Mouse (Mus musculus): Measurements from ENCODE around the gene Rbm4.
"Not testable (repeated sequence)": the region's sequence is repeated elsewhere in the genome, so short reads cannot be mapped to it uniquely, and the experiment has no call there.

Gene Rbm4

DNA sequence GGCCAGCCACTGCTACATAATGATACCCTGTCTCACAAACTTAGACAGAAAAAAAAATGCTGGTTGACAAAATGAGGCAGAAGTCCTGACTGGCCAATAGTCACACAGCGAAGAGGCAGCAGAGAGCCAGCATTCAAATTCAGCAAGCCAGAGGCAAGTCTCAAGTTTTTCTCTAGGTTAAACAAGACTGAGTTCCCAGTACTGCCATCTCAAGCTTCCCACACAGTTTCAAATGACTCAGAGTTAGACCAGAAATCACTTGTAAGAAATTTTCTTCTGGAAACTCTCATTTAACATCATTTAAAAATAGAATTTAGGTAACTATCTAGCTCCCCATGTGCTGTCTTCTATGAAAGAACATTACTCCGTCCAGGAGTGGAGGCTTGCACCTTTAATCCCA lies 4.1 kb upstream of the Rbm4 start:
- DNase-seq (ENCODE audit: low read depth, low spot score): no peak

GRCm38 (mm10) chr19:4795929-4796328 lies 2.2 kb upstream of the Rbm4 start:
- no peak for DNase-seq (ENCODE audit: low read depth, low spot score)

DNA sequence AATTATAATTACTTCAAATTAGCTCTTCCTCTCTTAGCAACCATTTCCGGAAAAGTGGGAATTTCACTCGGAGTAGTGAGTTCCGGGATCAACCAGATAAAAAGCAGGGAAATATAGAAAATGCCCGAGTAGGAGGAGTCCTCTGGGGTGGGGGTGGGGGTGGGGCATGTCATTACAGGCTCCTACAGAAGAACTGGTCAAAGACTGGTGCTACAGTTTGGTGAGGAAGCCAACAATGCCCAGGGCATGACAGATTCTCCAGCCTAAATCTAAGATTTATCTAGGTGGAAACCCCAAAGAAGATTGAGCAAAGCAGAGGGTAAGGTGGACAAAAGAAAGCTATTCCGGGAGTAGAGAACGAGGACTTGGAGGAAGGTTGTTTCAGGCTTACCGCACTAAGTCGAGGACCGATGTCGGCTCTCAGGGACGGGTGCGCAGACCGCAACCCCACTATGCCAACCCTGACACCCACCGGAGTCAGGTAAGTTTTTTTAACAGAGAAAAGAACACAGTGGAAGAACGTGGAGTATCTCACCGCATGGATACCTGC lies 345 bp downstream of the Rbm4 start:
- DNase-seq (ENCODE audit: low read depth, low spot score): no peak

DNA sequence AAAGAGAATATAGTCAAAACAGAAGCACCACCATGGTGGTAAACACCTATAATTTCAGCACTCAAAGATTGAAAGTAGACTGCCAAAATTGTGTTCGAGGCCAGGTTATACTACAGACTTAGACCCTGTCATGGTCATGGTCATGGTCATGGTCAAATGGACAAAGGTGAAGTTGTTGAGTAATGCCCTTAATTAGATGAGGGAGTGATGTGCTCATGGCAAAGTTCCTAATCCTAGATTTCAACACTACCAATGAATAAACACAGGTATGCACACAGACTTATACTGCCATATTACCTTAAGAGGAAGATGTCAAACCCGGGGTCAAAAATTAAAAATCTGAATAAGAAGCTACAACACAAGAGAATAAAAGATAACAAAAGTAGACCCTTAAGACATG lies 7.4 kb downstream of the Rbm4 start:
- DNase-seq (ENCODE audit: low read depth, low spot score): no peak

DNA sequence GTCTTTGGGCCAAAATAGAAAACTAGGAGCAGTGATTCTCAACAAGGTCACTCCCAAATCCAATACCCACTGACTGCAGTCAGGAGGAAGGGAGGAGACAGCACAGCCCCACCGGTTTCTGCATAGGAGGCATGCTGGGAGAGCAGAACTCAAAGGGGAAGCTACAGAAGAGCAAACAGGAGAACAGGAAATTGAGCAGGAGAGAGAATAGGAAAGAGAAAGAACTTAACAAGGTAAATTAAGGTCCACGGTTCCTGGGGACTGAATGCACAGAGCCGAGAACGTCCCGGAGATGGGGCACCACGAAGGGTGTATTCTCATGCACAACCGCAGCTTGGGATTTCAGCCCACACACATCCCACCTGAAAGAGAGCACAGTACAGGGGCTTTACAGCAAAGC lies 8.5 kb downstream of the Rbm4 start:
- DNase-seq (ENCODE audit: low read depth, low spot score): no peak

GRCm38 (mm10) chr19:4782891-4783290 lies 10.8 kb downstream of the Rbm4 start:
- no peak for DNase-seq (ENCODE audit: low read depth, low spot score)

DNA sequence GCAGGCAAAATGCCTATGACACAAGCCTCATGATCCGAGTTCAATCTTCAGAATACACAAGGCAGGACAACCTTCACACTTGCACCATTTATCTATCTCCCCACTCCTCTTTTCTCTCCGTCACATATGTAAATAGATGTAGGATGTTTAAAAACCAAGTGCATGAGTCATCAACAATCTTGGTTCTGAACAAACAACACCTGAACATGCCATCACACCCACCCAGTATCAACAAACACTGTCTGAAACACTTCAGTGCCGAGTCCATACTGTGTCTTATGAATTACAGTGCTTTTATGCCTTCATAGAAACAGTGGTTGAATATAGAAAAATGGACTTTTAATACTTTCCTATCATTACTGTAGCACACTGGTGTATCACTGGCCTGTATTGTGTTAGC lies 20.9 kb downstream of the Rbm4 start:
- no peak for DNase-seq (ENCODE audit: low read depth, low spot score)

DNA sequence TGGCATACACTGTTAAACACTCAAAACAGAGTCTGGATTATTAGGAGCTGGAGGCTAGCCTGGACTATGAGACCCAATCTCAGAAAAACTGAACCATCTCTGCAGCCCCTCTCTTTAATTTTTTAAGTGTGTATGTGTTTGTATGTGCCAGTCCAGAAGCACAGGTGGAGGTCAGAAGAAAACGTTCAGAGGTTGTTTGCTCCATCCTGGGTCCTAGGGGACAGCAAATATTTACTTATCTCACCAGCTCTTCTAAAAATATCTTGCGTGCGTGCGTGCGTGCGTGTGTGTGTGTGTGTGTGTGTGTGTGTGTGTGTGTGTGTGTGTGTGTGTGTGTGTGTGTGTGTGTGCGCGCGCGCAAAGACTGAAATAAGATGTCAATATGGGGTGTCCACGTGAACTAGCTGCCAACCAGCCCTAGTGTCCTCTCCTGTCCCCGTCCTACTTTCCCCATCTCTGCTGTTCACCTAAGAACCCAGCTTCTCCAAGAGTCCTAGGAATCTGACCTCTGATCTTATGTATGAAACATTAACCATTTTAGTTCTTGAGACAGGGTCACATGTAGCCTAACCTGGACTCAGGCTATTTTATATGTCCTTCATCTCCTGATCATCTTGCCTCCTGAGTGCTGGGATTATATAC lies 26.1 kb downstream of the Rbm4 start:
- no peak for DNase-seq (ENCODE audit: low read depth, low spot score)

- DNase-seq (ENCODE audit: low read depth, low spot score): no peak
Measured at GRCm38 (mm10) chr19:4762876-4763275, 30.8 kb downstream of the Rbm4 start.

GRCm38 (mm10) chr19:4760544-4760943 lies 33.2 kb downstream of the Rbm4 start:
- not testable (repeated sequence) for DNase-seq (ENCODE audit: low read depth, low spot score)

DNA sequence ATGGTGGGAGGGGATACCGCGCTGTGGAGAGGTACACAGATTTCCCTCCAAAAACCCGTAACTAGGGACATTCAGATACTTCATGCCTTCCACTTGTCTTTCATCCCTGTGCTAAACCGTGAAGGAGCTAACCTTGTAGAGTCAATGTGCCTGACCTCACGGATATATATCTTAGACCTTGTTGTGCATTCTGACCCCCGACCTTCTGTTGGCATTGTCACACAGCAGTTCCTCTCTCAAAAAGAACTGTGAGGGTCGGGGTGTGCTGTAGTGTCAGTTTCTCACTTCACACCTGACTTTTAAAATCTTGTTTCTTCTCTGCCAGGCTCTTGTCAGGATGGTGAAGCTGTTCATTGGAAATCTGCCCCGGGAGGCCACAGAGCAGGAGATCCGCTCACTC lies 36.8 kb downstream of the Rbm4 start:
- DNase-seq (ENCODE audit: low read depth, low spot score): no peak

DNA sequence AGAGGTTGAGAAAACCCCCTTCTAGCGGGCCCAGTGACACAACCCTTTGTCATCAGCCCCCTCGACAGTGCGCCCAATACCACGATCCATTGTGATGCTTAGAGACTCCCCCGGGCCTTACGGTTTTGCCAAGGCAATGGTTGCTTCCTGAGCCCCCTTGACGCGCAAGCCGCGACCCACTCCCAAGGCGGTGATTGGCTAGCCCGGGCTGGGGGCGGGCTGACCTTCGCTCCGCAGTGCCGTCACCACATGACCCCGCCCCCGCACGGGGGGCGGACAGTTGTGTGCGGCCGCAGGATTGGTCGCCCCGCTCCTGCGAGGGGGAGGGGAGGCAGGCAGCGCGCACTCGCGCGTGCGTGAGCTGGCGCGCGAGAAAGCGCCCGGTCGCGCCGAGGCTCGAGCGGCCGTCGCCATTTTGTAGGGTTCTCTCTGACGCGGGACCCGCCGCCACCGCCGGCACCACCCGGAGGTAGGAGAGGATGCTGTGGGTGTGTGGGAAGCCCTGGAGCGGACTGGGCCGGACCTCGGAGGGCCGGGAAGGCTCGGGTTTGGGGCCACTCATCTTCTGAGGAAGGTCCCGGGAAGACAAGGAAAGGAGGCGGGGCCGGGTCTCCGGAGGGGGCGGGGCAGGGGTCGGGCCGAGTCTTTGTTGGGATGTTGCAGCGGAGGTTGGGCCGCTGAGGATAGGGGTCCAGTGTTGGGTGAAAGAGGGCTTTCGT lies 37.3 kb downstream of the Rbm4 start, which contains the start of gene Rbm4b:
Gene Rbm4b (plus strand): TSS at position 305 of the 719 bp plus-strand sequence.
- peak; percentile 93 for DNase-seq (ENCODE audit: low read depth, low spot score)

- peak; percentile 80 for DNase-seq (ENCODE audit: low read depth, low spot score)
Measured at GRCm38 (mm10) chr19:4755565-4756192, 38.0 kb downstream of the Rbm4 start.

DNA sequence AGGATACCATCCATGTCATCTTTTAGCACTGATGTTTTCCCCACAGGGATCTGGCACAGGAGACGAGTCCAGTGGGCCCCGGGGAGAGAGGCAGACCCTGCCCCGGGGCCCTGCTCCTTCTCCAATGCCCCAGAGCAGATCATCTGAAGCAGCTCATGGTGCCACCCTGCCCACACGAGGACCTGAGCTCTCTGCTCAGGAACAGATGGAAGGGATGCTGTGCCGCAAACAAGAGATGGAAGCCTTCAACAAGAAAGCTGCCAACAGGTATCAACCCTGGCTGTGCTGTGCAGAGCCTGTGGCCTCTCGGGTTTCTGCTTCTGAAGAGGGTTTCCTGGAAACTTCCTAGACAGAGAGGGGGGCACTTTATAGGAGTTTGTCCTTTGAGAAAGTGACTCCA lies 43.7 kb downstream of the Rbm4 start:
- no peak for DNase-seq (ENCODE audit: low read depth, low spot score)

DNA sequence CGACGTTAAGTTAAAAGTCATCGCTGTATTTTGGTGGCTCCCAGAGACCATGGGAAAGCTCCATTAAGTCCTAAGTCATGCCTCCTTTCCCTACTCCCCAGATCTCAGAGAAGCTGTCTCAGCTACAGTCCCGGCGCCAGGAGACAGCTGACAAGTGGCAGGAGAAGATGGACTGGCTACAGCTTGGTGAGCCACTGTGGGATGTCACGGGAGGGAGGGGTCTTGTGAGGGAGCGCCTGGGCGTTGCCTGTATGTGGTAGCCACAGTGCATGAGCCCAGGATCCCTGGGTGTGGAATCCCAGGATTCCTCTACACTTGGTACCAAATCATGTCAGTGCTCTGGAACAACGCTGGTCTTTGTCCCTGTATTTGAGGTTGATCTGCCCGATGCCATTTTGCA lies 45.2 kb downstream of the Rbm4 start:
- no peak for DNase-seq (ENCODE audit: low read depth, low spot score)

GRCm38 (mm10) chr19:4747631-4748312 lies 45.9 kb downstream of the Rbm4 start:
- DNase-seq (ENCODE audit: low read depth, low spot score): no peak

DNA sequence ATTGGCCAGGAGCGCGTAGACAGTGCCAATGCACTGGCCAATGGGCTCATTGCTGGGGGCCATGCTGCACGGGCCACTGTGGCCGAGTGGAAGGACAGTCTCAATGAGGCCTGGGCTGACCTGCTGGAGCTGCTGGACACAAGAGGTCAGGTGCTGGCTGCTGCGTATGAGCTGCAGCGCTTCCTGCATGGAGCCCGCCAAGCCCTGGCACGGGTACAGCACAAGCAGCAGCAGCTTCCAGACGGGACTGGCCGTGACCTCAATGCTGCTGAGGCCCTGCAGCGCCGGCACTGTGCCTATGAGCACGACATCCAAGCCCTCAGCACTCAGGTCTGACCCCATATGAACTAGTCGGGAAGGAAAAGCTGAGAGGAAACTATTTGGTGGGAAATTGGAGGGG lies 47.1 kb downstream of the Rbm4 start:
- peak; percentile 69 for DNase-seq (ENCODE audit: low read depth, low spot score)

DNA sequence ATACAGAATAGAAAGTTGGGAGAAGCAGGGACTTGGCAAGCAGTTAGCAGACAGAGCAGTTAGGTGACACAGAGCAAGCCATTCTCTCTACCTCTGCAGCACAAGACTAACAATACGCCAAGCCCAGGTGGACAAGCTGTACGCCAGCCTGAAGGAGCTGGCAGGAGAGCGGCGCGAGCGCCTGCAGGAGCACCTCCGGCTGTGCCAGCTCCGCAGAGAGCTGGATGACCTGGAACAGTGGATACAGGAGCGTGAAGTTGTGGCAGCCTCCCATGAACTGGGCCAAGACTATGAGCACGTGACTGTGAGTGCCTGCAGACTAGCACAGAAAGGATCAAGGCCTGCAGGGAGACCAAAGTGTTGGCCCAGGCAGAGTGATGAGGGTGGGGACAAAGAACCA lies 48.0 kb downstream of the Rbm4 start:
- DNase-seq (ENCODE audit: low read depth, low spot score): no peak

DNA sequence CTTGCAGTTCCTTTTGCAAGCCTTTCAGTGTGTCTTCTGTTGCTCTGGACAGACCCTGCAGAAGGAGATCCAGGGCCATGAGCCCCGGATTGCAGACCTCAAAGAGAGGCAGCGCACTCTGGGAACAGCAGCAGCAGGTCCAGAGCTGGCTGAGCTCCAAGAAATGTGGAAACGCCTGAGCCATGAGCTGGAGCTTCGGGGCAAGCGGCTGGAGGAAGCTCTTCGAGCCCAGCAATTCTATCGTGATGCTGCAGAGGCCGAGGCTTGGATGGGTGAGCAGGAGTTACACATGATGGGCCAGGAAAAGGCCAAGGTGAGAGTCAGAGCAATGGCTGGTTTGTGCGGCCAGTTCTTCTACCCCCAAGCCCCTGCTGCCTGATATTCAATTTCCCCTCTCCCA lies 48.6 kb downstream of the Rbm4 start:
- DNase-seq (ENCODE audit: low read depth, low spot score): no peak

- no peak for DNase-seq (ENCODE audit: low read depth, low spot score)
Measured at GRCm38 (mm10) chr19:4744026-4744425, 49.7 kb downstream of the Rbm4 start.

DNA sequence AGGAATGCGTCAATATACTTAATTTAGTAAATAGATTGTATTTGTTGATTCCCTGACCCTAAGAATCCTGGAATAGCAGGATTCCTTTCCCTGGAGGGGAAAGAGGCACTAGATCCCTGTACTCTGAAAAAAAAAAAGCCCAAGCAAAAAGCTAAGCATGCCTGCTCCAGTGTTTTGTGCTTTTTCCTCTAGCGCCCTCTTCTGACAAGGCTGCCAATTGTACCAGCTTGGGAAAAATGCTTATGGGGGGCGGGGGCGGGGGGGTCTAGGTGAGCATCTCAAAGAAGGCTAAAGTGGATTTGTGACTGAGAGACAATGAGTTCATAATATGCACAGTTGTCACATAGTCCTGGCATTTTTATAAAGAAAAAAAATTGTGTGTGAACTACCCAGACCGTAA lies 50.2 kb downstream of the Rbm4 start:
- no peak for DNase-seq (ENCODE audit: low read depth, low spot score)

GRCm38 (mm10) chr19:4742229-4742628 lies 51.5 kb downstream of the Rbm4 start:
- no peak for DNase-seq (ENCODE audit: low read depth, low spot score)
